Mouse (Mus musculus) layer of hippocampus, adult 18-20 months (tissue): ENCODE measurements around the gene Erich6b. TPM values are rescaled to one million over a fixed set of nuclear protein-coding genes. Genes with fewer than 3 reads are reported as not detected.

Source experiments
- DNase-seq, 2 experiments: peaks; one replicate each; pipeline ENCODE4 v3.0.0; 2022; ENCODE audit warnings: low spot score in 2 of 2
- total RNA-seq, 2 experiments: library from RNA; stranded (reverse); gene quantifications; 2 replicates each; pipeline ENCODE4 v1.2.3; 2021

Erich6b gene
- total RNA-seq, 2 experiments from 2014 or later, result not detected

DNA sequence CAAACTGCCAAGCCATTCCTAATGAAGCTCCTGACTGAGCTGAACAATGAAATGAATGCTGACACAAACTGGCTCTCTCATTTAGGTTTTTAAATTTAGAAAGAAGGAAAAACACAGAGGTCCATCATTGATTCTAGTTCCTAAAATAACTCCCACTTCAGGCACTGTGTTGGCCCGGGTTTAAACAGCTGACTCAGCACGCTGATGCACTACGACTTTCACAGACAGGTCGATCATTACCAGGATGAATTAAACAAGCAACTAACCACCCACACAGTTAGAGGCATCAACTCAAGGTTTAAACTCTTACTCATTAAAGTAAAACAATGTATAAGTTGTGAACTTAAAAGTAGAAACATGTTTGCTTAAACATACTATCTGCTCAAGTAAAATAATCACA, 64.6 kb downstream of the Erich6b start:
- DNase-seq, result no peak

DNA sequence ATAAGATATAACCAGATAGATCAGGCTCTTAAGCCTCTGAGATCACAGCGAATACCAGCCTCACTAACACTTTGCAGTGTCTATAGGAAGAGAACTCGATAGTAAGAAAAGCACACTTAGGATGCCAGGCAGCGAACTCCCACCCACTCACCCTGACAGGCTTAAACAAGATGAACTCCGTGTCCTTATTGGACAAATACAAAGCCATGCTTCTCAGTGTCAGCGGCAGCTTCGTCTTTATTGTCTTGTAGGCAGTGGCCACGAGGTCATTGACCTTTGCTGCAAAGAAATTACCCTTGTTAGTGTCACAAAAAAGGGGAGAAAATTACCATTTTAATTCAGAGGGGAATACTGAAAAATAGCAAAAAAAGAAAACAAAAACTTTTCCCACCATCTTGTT, 65.7 kb downstream of the Erich6b start:
- DNase-seq, result no peak

- DNase-seq, result no peak
Measured at GRCm38 (mm10) chr14:75708986-75709385, 66.9 kb downstream of the Erich6b start.

DNA sequence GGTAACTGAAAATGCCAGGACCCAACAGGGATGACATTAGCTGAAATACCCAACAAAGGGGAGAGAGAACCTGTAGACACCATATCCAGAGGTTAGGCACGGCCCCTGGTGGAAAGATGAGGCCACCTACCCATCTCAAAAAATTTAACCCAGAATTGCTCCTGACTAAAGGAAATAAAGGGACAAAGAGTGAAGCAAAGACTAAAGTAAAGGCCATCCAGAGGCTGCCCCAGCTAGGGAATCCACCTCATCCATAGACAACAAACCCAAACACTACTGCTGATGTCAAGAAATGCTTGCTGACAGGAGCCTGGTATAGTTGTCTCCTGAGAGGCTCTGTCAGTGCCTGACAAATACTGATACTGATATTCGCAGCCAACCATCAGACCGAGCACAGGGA, 69.7 kb downstream of the Erich6b start:
- no peak for DNase-seq

DNA sequence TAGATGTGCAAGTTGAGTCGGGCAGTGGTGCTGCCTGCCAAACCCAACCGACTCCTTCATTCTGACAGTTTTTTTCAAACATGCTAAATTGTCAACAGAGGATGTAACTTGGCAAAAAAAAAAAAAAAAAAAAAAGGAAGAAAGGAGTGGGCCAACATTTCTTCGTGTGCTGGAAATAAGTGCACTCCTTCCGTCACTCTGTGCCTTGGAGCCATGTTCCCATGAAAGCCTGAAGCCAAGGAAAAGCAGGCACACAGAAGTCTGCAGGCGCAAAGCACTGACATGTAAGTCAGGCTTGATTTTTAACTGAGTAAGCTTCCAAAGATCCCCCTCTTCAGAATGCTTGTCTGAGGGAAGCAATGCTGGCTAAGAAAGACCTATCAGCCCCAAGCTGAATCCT, 70.6 kb downstream of the Erich6b start:
- DNase-seq, result no peak

GRCm38 (mm10) chr14:75713661-75714060, 71.6 kb downstream of the Erich6b start:
- peak in 1 of 2 experiments; percentile 14 for DNase-seq

- DNase-seq, result no peak
Measured at GRCm38 (mm10) chr14:75716410-75716809, 74.4 kb downstream of the Erich6b start.

Other genes with a start within 250 kb of the Erich6b start
- 1 to 10 TPM; 7.2 to 8.6 TPM for gene Siah3, start 186.3 kb upstream of the Erich6b start, total RNA-seq
- gene Spert, start 49.1 kb upstream of the Erich6b start, total RNA-seq, result not detected
- 10 to 100 TPM; 23.5 to 24.8 TPM for gene Cog3, start 112.3 kb downstream of the Erich6b start, total RNA-seq
- gene Slc25a30, start 144.8 kb downstream of the Erich6b start, total RNA-seq, result 10 to 100 TPM; 12.8 to 14.3 TPM
- 100 to 1,000 TPM; 912 to 940 TPM for gene Tpt1, start 202.8 kb downstream of the Erich6b start, total RNA-seq